Mouse (Mus musculus): Measurements from ENCODE around the gene Tex14. TPM values are rescaled to one million over a fixed set of nuclear protein-coding genes. Genes with fewer than 3 reads are reported as not detected.

The Tex14 gene
- polyA plus RNA-seq, 1 experiment from 2014 or later = 0.86 TPM

DNA sequence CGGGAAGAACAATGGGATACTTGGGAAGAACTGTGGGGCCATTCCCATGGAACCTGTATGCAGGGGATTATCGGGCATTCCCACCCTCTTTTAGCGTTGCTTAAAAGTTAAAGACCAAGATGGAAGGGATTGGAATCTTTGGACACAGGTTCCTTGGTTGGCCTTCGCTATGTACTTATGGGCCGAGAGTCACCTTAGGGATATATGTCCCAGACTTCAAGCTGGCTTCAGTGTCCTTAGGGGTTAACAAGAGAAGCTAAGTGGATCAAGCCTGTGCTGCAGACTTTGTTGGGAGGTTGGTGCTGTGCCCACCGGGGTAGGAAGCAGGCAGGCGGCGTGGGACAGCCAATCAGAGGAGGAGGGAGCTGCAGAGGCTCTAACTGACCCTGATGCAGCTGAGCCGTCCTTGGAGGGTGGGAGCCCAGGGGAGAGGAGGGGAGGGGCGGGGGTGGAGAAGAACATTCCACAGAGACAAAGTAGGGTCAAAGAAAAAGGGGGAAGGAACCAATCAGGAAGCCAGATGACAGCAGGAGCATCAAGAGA lies 175.7 kb downstream of the Tex14 start:
- no peaks in the 10 kb centered on the region for H3K36me3 ChIP-seq
- H3K27ac ChIP-seq (replicated peaks) = no peak overlapping the region
- H3K4me1 ChIP-seq = peaks cover 23% of the 10 kb centered on the region
- H3K27me3 ChIP-seq (replicated peaks) = no peaks in the 10 kb centered on the region
- no peak for ATAC-seq (ENCODE audit: low FRiP score)
- no peak overlapping the region for H3K9ac ChIP-seq (replicated peaks)
- 50% methylated on average over 10 of the region's 10 CpGs for WGBS
- H3K9me3 ChIP-seq (replicated peaks) = no peaks in the 10 kb centered on the region
- H3K4me2 ChIP-seq = no peak overlapping the region
- H3K4me3 ChIP-seq (replicated peaks) = no peak overlapping the region

DNA sequence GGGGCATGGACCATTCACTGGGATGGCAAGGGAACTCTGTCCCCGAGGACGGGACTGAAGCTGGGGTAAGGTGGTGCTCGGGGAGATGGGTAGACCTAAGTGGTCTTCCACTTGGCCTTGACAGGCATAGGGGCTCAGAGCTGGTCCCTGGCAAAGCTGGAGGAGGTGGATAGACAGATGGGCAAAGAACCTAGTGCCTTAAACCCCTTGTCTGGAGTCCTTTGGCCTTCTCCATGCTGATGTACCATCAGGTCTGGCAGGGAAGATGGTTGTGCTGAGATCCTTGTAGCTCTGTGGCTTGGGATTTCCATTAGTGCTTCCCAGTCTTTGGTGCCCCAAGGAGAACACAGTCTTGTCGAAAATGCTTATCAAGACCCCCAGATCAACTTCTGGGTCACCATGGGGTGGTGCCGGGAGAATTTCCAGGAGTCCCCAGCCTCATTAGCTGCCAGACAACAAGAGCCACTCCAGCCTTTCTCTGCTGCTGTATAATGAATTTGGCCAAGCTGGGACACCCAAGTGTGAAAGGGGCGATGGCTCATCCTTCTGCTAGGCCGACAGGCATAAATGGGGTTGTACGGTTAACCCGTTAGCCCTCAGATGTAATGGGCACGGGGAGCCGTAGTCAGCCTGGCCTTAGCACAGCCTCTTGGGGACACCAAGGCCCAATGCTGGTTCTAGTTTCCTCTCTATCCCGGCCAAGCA lies 176.4 kb downstream of the Tex14 start:
- no peak overlapping the region for H3K9ac ChIP-seq (replicated peaks)
- H3K9me3 ChIP-seq (replicated peaks) = no peaks in the 10 kb centered on the region
- peaks cover 23% of the 10 kb centered on the region for H3K4me1 ChIP-seq
- no peak overlapping the region for H3K27ac ChIP-seq (replicated peaks)
- H3K36me3 ChIP-seq = no peaks in the 10 kb centered on the region
- no peak for ATAC-seq (ENCODE audit: low FRiP score)
- no peaks in the 10 kb centered on the region for H3K27me3 ChIP-seq (replicated peaks)
- H3K4me3 ChIP-seq (replicated peaks) = no peak overlapping the region
- WGBS = 88% methylated on average over 12 of the region's 12 CpGs
- H3K4me2 ChIP-seq = no peak overlapping the region

DNA sequence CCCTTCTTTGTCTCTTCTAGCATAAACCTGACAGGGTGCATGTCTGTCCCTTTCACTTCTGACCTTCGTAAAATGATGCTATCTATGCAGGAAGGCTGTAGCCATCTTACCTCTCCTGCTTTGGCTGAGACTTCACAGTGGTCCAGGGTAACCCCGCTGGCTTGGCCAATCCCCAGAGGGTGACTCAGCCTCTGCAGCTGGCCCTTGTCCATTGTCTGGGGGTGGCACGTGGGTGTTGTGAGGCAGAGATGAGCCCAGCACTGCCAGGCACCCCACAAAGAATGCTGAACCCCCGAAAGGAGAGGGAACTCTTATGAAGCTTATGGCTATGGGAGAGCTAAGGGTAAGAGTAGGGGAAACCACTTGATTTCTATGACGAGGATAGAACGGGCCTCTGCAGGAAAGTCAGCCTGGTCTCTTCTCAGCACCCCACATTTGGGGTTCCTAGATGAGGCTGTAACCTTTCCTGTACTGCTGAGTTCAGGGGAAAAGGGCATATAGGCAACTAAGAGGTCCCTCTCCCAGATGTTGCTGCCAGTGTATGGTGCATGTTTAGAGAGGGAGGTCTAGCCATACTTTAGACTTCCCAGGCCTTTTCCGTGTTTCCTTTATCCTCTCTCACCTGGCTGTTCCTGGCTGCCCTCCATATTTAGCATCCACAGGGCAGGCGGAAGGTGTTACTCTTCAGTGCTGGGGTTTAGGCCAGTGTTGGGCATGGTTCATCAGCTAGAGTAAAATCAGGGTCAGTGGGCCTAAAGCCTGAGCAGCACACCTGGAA lies 177.3 kb downstream of the Tex14 start:
- H3K4me2 ChIP-seq = no peak overlapping the region
- no peak overlapping the region for H3K4me3 ChIP-seq (replicated peaks)
- H3K27me3 ChIP-seq (replicated peaks) = no peaks in the 10 kb centered on the region
- H3K9me3 ChIP-seq (replicated peaks) = no peaks in the 10 kb centered on the region
- WGBS = 85% methylated on average over 8 of the region's 8 CpGs
- ATAC-seq (ENCODE audit: low FRiP score) = no peak
- peaks cover 22% of the 10 kb centered on the region for H3K4me1 ChIP-seq
- no peaks in the 10 kb centered on the region for H3K36me3 ChIP-seq
- H3K9ac ChIP-seq (replicated peaks) = no peak overlapping the region
- no peak overlapping the region for H3K27ac ChIP-seq (replicated peaks)

DNA sequence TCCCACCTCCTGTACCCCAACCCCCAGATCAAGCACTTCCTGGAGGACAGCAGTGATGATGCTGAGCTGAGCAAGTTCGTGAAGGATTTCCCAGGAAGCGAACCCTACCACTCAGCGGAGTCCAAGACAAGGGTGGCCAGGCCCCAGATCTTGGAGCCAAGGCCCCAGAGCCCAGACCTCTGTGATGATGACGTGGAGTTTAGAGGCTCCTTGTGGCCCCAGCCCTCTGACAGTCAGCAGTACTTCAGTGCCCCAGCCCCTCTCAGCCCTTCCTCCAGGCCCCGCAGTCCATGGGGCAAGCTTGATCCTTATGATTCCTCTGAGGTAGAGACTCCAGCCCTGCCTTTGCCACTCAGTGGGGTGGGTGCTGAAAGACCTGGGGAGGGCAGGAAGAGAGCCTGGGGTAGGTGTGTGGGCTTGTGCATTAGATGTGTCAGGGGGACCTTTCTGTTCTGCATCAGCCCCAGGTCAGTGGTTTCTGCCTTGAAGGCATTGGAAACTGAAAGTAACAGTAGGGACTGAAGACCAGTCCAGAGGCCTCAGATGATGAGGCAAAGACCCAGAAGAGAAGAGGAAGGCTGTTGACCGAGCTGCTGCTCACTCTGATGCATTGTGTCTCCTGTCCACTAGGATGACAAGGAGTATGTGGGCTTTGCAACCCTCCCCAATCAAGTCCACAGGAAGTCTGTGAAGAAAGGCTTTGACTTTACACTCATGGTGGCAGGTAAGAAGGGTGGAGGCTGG lies 178.6 kb downstream of the Tex14 start:
- H3K9ac ChIP-seq (replicated peaks) = no peak overlapping the region
- H3K4me1 ChIP-seq = peaks cover 9% of the 10 kb centered on the region
- H3K27ac ChIP-seq (replicated peaks) = no peak overlapping the region
- H3K36me3 ChIP-seq = no peaks in the 10 kb centered on the region
- no peaks in the 10 kb centered on the region for H3K27me3 ChIP-seq (replicated peaks)
- 85% methylated on average over 6 of the region's 6 CpGs for WGBS
- H3K4me3 ChIP-seq (replicated peaks) = no peak overlapping the region
- H3K9me3 ChIP-seq (replicated peaks) = no peaks in the 10 kb centered on the region
- no peak for ATAC-seq (ENCODE audit: low FRiP score)
- no peak overlapping the region for H3K4me2 ChIP-seq

- ATAC-seq (ENCODE audit: low FRiP score) = no peak
- H3K36me3 ChIP-seq = no peaks in the 10 kb centered on the region
- H3K27ac ChIP-seq (replicated peaks) = no peak overlapping the region
- H3K4me3 ChIP-seq (replicated peaks) = no peak overlapping the region
- 82% methylated on average over 10 of the region's 10 CpGs for WGBS
- H3K4me2 ChIP-seq = no peak overlapping the region
- H3K27me3 ChIP-seq (replicated peaks) = no peaks in the 10 kb centered on the region
- H3K9me3 ChIP-seq (replicated peaks) = no peaks in the 10 kb centered on the region
- peaks cover 11% of the 10 kb centered on the region for H3K4me1 ChIP-seq
- H3K9ac ChIP-seq (replicated peaks) = no peak overlapping the region
These were observed 180.0 kb downstream of the Tex14 start for GRCm38 (mm10) chr11:87584711-87585505.

DNA sequence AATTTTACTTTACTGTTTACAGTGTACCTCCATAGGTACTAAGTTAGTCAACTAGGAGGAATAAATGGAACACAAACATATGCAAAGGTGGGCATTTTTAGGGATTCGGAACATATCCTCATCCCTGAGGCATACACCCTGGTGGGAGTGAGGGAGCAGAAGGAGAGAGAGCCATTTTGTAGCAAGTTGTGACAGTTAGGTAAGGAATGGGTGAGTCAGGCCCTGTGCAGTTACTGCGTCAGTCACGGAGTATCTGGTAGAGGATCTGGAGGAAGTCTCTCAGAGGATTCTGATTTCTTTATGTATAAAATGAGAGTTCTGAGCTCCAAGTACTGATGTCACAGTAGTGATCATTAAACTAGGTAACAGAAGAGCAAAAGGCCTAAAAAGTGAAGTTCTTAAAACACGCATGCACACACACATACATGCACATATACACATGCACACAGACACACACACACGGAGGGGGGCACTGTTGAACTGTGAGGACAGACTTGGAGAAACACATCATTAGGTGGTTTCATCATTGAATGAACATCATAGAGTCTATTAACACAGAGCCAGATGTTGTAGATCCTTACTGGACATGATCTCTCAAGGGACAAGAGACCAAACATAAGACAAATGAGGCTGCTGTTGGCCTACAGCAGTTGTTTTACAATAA lies 182.5 kb downstream of the Tex14 start:
- Histone ChIP-seq H3K27me3 (replicated peaks) (no peaks in the 10 kb centered on the region), H3K9me3 (replicated peaks) (no peaks in the 10 kb centered on the region), H3K4me2 (no peak overlapping the region), H3K27ac (replicated peaks) (no peak overlapping the region), H3K36me3 (no peaks in the 10 kb centered on the region), H3K9ac (replicated peaks) (no peak overlapping the region), H3K4me3 (replicated peaks) (no peak overlapping the region), H3K4me1 (peaks cover 23% of the 10 kb centered on the region)
- ATAC-seq (ENCODE audit: low FRiP score) = no peak
- WGBS = 91% methylated on average over 5 of the region's 5 CpGs

DNA sequence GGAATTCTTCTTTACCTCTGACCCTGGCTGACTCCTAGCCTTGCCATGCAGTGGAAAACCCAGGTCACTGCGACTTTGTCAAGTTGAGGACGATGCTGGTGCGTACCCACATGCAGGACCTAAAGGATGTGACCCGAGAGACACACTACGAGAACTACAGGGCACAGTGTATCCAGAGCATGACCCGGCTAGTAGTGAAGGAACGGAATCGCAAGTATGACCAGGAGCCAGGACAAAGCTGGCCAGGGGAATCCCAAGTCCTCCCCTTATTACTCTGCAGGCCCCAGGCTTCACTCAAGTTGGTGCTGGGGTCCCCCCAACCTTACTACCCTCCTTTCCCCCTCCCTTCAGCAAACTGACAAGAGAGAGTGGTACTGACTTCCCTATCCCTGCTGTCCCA lies 184.7 kb downstream of the Tex14 start:
- 0 out of 2 replicates have a peak overlapping the region, but pooled peaks have one; percentile 2 for H3K9ac ChIP-seq (replicated peaks)
- H3K27me3 ChIP-seq (replicated peaks) = no peaks in the 10 kb centered on the region
- peaks cover 46% of the 10 kb centered on the region for H3K4me1 ChIP-seq
- ATAC-seq (ENCODE audit: low FRiP score) = no peak
- H3K4me2 ChIP-seq = peak overlapping the region; percentile 82; the same call in 1 of the 2 replicates
- H3K9me3 ChIP-seq (replicated peaks) = no peaks in the 10 kb centered on the region
- no peak overlapping the region for H3K4me3 ChIP-seq (replicated peaks)
- peaks cover 7% of the 10 kb centered on the region; the same call in 1 of the 2 replicates for H3K36me3 ChIP-seq
- 94% methylated on average over 8 of the region's 8 CpGs for WGBS
- no peak overlapping the region for H3K27ac ChIP-seq (replicated peaks)

- peak overlapping the region; percentile 82 for H3K4me2 ChIP-seq
- no peaks in the 10 kb centered on the region for H3K27me3 ChIP-seq (replicated peaks)
- H3K4me1 ChIP-seq = peaks cover 56% of the 10 kb centered on the region
- peak overlapping the region; percentile 78 for H3K4me3 ChIP-seq (replicated peaks)
- no peak for ATAC-seq (ENCODE audit: low FRiP score)
- WGBS = 2% methylated on average over 25 of the region's 25 CpGs
- H3K36me3 ChIP-seq = peaks cover 7% of the 10 kb centered on the region; the same call in 1 of the 2 replicates
- H3K9me3 ChIP-seq (replicated peaks) = no peaks in the 10 kb centered on the region
- H3K27ac ChIP-seq (replicated peaks) = peak overlapping the region; percentile 95
- H3K9ac ChIP-seq (replicated peaks) = peak overlapping the region; percentile 74
These were observed 186.1 kb downstream of the Tex14 start for GRCm38 (mm10) chr11:87590841-87591525.

GRCm38 (mm10) chr11:87591526-87592353 lies 186.9 kb downstream of the Tex14 start, which contains the start of gene Mtmr4:
Mtmr4 (plus strand) TSS chr11:87592162.
- under 1% methylated on average over 61 of the region's 61 CpGs for WGBS
- Histone ChIP-seq H3K9ac (replicated peaks) (peak within 1 kb of the TSS; percentile 85), H3K4me2 (peak within 1 kb of the TSS; percentile 94), H3K36me3 (peaks cover 7% of the 10 kb centered on the region; the same call in 1 of the 2 replicates), H3K4me1 (peaks cover 64% of the 10 kb centered on the region), H3K27ac (replicated peaks) (peak within 1 kb of the TSS; percentile 95), H3K9me3 (replicated peaks) (no peaks in the 10 kb centered on the region), H3K4me3 (replicated peaks) (peak within 1 kb of the TSS; percentile 78), H3K27me3 (replicated peaks) (no peaks in the 10 kb centered on the region)
- peak; percentile 96 for ATAC-seq (ENCODE audit: low FRiP score)

Data from neural tube, embryonic 15.5 days (tissue).